7 mouse cellular contexts compared by ENCODE assay signal in genomic region chr7:128297617-128298480, GRCm38 (mm10). TPM values are rescaled to one million over a fixed set of nuclear protein-coding genes. Genes with fewer than 3 reads are reported as not detected.
DNase-seq lines count a peak whose midpoint lies in the region; ATAC-seq lines count a peak whose summit lies in the region.

Gene BC017158, minus strand, starts transcription at chr7:128298170.

- peak within 1 kb of the TSS; percentile 93 for H3K27ac ChIP-seq in embryonic facial prominence, embryonic 10.5 days (replicated peaks)
- peak within 1 kb of the TSS; percentile 94 for H3K27ac ChIP-seq in limb, embryonic 10.5 days
- peak within 1 kb of the TSS; percentile 67 for H3K27ac ChIP-seq in midbrain, embryonic 12.5 days (replicated peaks)

- peak within 1 kb of the TSS; percentile 92 for H3K9ac ChIP-seq in midbrain, embryonic 12.5 days (replicated peaks)

- H3K36me3 ChIP-seq in embryonic facial prominence, embryonic 10.5 days (replicated peaks) = peaks cover 22% of the 10 kb centered on the region
- H3K36me3 ChIP-seq in limb, embryonic 10.5 days = peaks cover 15% of the 10 kb centered on the region; the same call in 1 of the 2 replicates
- H3K36me3 ChIP-seq in midbrain, embryonic 12.5 days = no peaks in the 10 kb centered on the region

- H3K9me3 ChIP-seq in embryonic facial prominence, embryonic 10.5 days = no peaks in the 10 kb centered on the region
- no peaks in the 10 kb centered on the region for H3K9me3 ChIP-seq in limb, embryonic 10.5 days (replicated peaks)
- no peaks in the 10 kb centered on the region for H3K9me3 ChIP-seq in midbrain, embryonic 12.5 days

- 2% methylated on average over 47 of the region's 47 CpGs for WGBS in embryonic facial prominence, embryonic 10.5 days
- WGBS in limb, embryonic 10.5 days = 2% methylated on average over 47 of the region's 47 CpGs
- 1% methylated on average over 47 of the region's 47 CpGs for WGBS in midbrain, embryonic 12.5 days

- ATAC-seq in midbrain, embryonic 12.5 days (ENCODE audit: low FRiP score, low read depth) = peak; percentile 63

- peak within 1 kb of the TSS; percentile 92 for H3K4me3 ChIP-seq in embryonic facial prominence, embryonic 10.5 days
- H3K4me3 ChIP-seq in limb, embryonic 10.5 days = peak within 1 kb of the TSS; percentile 92
- H3K4me3 ChIP-seq in midbrain, embryonic 12.5 days = peak within 1 kb of the TSS; percentile 90

- peak; percentile 81 for DNase-seq in adrenal gland, postnatal 10 days
- peak; percentile 71 for DNase-seq in embryonic facial prominence, embryonic 10.5 days (ENCODE audit: low spot score)
- peak; percentile 97 for DNase-seq in heart, adult 11 months
- peak; percentile 87 for DNase-seq in kidney, adult 18-20 months
- DNase-seq in limb, embryonic 10.5 days (ENCODE audit: low spot score) = peak; percentile 80
- DNase-seq in skeletal muscle tissue, adult 2 months (ENCODE audit: low read depth, low spot score) = peak; percentile 61

- H3K27me3 ChIP-seq in embryonic facial prominence, embryonic 10.5 days (replicated peaks; ENCODE audit: low read depth, poor library complexity, severe bottlenecking) = no peaks in the 10 kb centered on the region
- H3K27me3 ChIP-seq in limb, embryonic 10.5 days (ENCODE audit: low read depth, poor library complexity, severe bottlenecking) = no peaks in the 10 kb centered on the region
- peaks cover 11% of the 10 kb centered on the region; the same call in 1 of the 2 replicates for H3K27me3 ChIP-seq in midbrain, embryonic 12.5 days

- H3K4me1 ChIP-seq in embryonic facial prominence, embryonic 10.5 days = peaks cover 34% of the 10 kb centered on the region
- peaks cover 22% of the 10 kb centered on the region for H3K4me1 ChIP-seq in limb, embryonic 10.5 days
- H3K4me1 ChIP-seq in midbrain, embryonic 12.5 days = peaks cover 27% of the 10 kb centered on the region

- peak within 1 kb of the TSS; percentile 88 for H3K4me2 ChIP-seq in midbrain, embryonic 12.5 days (replicated peaks)

RNA-seq across cellular contexts. Expression of gene BC017158, which starts in this region (rescaled TPM):
- total RNA-seq in adrenal gland, postnatal 10 days (2021) = 10 to 100 TPM; 24.6 to 29.3 TPM
- 24.6 and 27.3 TPM in 2 replicates for polyA plus RNA-seq in embryonic facial prominence, embryonic 10.5 days (2016; fragmentation: Nextera tagmentation; extraction: Ambion mirVana)
- 27.9 and 28.4 TPM in 2 replicates for polyA plus RNA-seq in limb, embryonic 10.5 days (2016; fragmentation: Nextera tagmentation; extraction: Ambion mirVana)
- polyA plus RNA-seq in midbrain, embryonic 12.5 days (2016; fragmentation: Nextera tagmentation; extraction: Ambion mirVana) = 22.8 and 23.1 TPM in 2 replicates

Comparison
In these comparisons a context has a peak if more than half of its experiments do, and no peak if none do; other contexts are left out.
1. Peak in every context shown above with its lines: DNase-seq, ATAC-seq, H3K4me3 ChIP-seq and H3K27ac ChIP-seq.